Mouse (Mus musculus) cerebellum, adult 18-20 months (tissue): ENCODE measurements around the gene 4930522H14Rik.

ENCODE experiments used
- DNase-seq, 2 experiments: peaks; one replicate each; pipeline ENCODE4 v3.0.0; 2021

Gene 4930522H14Rik

GRCm38 (mm10) chr4:109531111-109531510 lies at the start of gene 4930522H14Rik:
4930522H14Rik (minus strand) TSS chr4:109531297.
- DNase-seq, result no peak

GRCm38 (mm10) chr4:109578356-109578755 lies 47.3 kb upstream of the 4930522H14Rik start:
- no peak for DNase-seq

GRCm38 (mm10) chr4:109576933-109577332 lies 45.8 kb upstream of the 4930522H14Rik start:
- peak; percentile 5 to 8 for DNase-seq

- DNase-seq, result no peak
Measured at GRCm38 (mm10) chr4:109574845-109575244, 43.7 kb upstream of the 4930522H14Rik start.

GRCm38 (mm10) chr4:109574331-109574730 lies 43.2 kb upstream of the 4930522H14Rik start:
- no peak for DNase-seq

GRCm38 (mm10) chr4:109572632-109573031 lies 41.5 kb upstream of the 4930522H14Rik start:
- DNase-seq, result no peak

- DNase-seq, result no peak
Measured at GRCm38 (mm10) chr4:109569421-109569820, 38.3 kb upstream of the 4930522H14Rik start.

GRCm38 (mm10) chr4:109568959-109569358 lies 37.9 kb upstream of the 4930522H14Rik start:
- DNase-seq, result no peak

- no peak for DNase-seq
Measured at GRCm38 (mm10) chr4:109564711-109565110, 33.6 kb upstream of the 4930522H14Rik start.

GRCm38 (mm10) chr4:109550338-109551150 lies 19.4 kb upstream of the 4930522H14Rik start:
- DNase-seq, result no peak

- DNase-seq, result no peak
Measured at GRCm38 (mm10) chr4:109547306-109547705, 16.2 kb upstream of the 4930522H14Rik start.

- no peak for DNase-seq
Measured at GRCm38 (mm10) chr4:109546538-109546937, 15.4 kb upstream of the 4930522H14Rik start.

- no peak for DNase-seq
Measured at GRCm38 (mm10) chr4:109530245-109530816, 766 bp downstream of the 4930522H14Rik start.

- peak; percentile 58 to 59 for DNase-seq
Measured at GRCm38 (mm10) chr4:109504885-109505284, 26.2 kb downstream of the 4930522H14Rik start.

- DNase-seq, result no peak
Measured at GRCm38 (mm10) chr4:109498476-109498875, 32.6 kb downstream of the 4930522H14Rik start.

GRCm38 (mm10) chr4:109493581-109493980 lies 37.5 kb downstream of the 4930522H14Rik start:
- DNase-seq, result no peak

GRCm38 (mm10) chr4:109488812-109489211 lies 42.3 kb downstream of the 4930522H14Rik start:
- DNase-seq, result no peak

GRCm38 (mm10) chr4:109484621-109485020 lies 46.5 kb downstream of the 4930522H14Rik start, which contains the start of gene Rnf11:
Rnf11 (minus strand) TSS chr4:109484728.
- DNase-seq, result no peak

GRCm38 (mm10) chr4:109482701-109483100 lies 48.4 kb downstream of the 4930522H14Rik start:
- DNase-seq, result no peak

- DNase-seq, result no peak
Measured at GRCm38 (mm10) chr4:109481424-109481823, 49.7 kb downstream of the 4930522H14Rik start.

- no peak for DNase-seq
Measured at GRCm38 (mm10) chr4:109477454-109477853, 53.6 kb downstream of the 4930522H14Rik start.

- peak; percentile 92 to 96 for DNase-seq
Measured at GRCm38 (mm10) chr4:109476554-109477014, 54.5 kb downstream of the 4930522H14Rik start.

- peak; percentile 55 to 69 for DNase-seq
Measured at GRCm38 (mm10) chr4:109475577-109476553, 55.2 kb downstream of the 4930522H14Rik start.
